Mouse (Mus musculus) lung, embryonic 15.5 days (tissue): ENCODE measurements around the gene Akirin2. TPM values are rescaled to one million over a fixed set of nuclear protein-coding genes. Genes with fewer than 3 reads are reported as not detected.

Experiments used
- ATAC-seq: fragments of 200-750 bp; cut with Nextera tagmentation; 2 replicates; pipeline ENCODE4 v1.8.0; 2017; ENCODE audit warnings: moderate number of reproducible peaks, borderline replicate concordance; ENCODE audit not compliant: low FRiP score, low TSS enrichment; ENCODE audit errors: extremely low read depth
- H3K27ac ChIP-seq: fragments of 300-500 bp; sonication (generic); 2 replicates; pipeline ENCODE4 v1.5.1; 2015; ENCODE audit warnings: moderate library complexity, mild to moderate bottlenecking, inconsistent platforms
- H3K27me3 ChIP-seq: fragments of 300-500 bp; sonication (generic); 2 replicates; pipeline ENCODE4 v1.6.1; 2015; ENCODE audit warnings: inconsistent platforms
- H3K36me3 ChIP-seq: fragments of 300-500 bp; sonication (generic); 2 replicates; pipeline ENCODE4 v1.6.1; 2015; ENCODE audit warnings: inconsistent platforms
- H3K4me1 ChIP-seq: fragments of 300-500 bp; sonication (generic); 2 replicates; pipeline ENCODE4 v1.6.1; 2015; ENCODE audit warnings: inconsistent platforms
- H3K4me2 ChIP-seq: fragments of 300-500 bp; sonication (generic); 2 replicates; pipeline ENCODE4 v1.6.1; 2015; ENCODE audit warnings: inconsistent platforms, mild to moderate bottlenecking, moderate library complexity
- H3K4me3 ChIP-seq: fragments of 300-500 bp; sonication (generic); 2 replicates; pipeline ENCODE4 v1.5.1; 2015; ENCODE audit warnings: mild to moderate bottlenecking, inconsistent platforms
- H3K9ac ChIP-seq: fragments of 300-500 bp; sonication (generic); 2 replicates; pipeline ENCODE4 v1.6.1; 2015; ENCODE audit warnings: inconsistent platforms
- H3K9me3 ChIP-seq: fragments of 300-500 bp; sonication (generic); 2 replicates; pipeline ENCODE4 v1.6.1; 2016; ENCODE audit warnings: inconsistent platforms
- WGBS: fragments of 180-500 bp; shearing (Covaris S2); methylation state at CpG from one replicate; pipeline ENCODE4 v1.1.7; 2015; 5-methylcytosine and 5-hydroxymethylcytosine counted together
- polyA plus RNA-seq: library from polyadenylated mRNA; unstranded; fragments of >200 nt; fragmentation: Nextera tagmentation; extraction: Ambion mirVana; gene quantifications from 2 replicates; pipeline ENCODE4 v1.2.1, GENCODE M21; 2015

Gene Akirin2
- polyA plus RNA-seq, 1 experiment from 2014 or later = 56.1 TPM

DNA sequence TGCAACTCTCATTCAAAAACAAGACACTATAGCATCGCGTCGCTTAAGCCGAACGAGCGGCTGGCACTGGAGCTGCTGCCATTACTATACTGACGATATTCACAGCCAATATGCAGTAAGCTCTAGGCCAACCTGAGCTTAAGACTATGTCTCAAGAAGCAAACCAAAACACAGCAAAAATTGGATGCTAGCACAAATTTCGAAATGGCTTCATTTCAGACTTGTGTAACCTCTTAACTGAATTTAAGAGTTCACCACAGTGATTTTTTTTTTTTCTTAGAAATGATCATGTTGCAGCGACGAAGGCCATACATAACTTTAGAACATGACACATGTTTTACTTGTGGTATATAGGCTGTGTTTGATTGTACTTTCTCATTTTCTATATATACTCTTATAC, 55.9 kb downstream of the Akirin2 start:
- H3K27me3 ChIP-seq = no peaks in the 10 kb centered on the region
- peaks cover 40% of the 10 kb centered on the region for H3K36me3 ChIP-seq
- ATAC-seq = no peak
- no peak overlapping the region for H3K4me2 ChIP-seq
- no peaks in the 10 kb centered on the region for H3K9me3 ChIP-seq
- no peaks in the 10 kb centered on the region for H3K4me1 ChIP-seq
- WGBS = 94% methylated on average over 10 of the region's 10 CpGs
- no peak overlapping the region for H3K27ac ChIP-seq
- no peak overlapping the region for H3K9ac ChIP-seq
- no peak overlapping the region for H3K4me3 ChIP-seq

GRCm38 (mm10) chr4:34613571-34614145, 62.9 kb downstream of the Akirin2 start:
- H3K27ac ChIP-seq = no peak overlapping the region
- no peak for ATAC-seq
- peak overlapping the region; percentile 89 for H3K9ac ChIP-seq
- peak overlapping the region; percentile 80 for H3K4me2 ChIP-seq
- peak overlapping the region; percentile 85 for H3K4me3 ChIP-seq
- peaks cover 22% of the 10 kb centered on the region for H3K4me1 ChIP-seq
- peaks cover 7% of the 10 kb centered on the region for H3K36me3 ChIP-seq
- 54% methylated on average over 6 of the region's 6 CpGs for WGBS
- no peaks in the 10 kb centered on the region for H3K9me3 ChIP-seq
- H3K27me3 ChIP-seq = no peaks in the 10 kb centered on the region

GRCm38 (mm10) chr4:34614630-34615094, 63.9 kb downstream of the Akirin2 start, which contains the start of the genes Orc3 and Rars2:
TSS of gene Orc3 (minus strand) at chr4:34614944.
TSS of gene Rars2 (plus strand) at chr4:34614957.
- under 1% methylated on average over 42 of the region's 42 CpGs for WGBS
- Histone ChIP-seq H3K27ac (peak within 1 kb of the TSS; percentile 87), H3K4me3 (peak within 1 kb of the TSS; percentile 85), H3K4me1 (peaks cover 22% of the 10 kb centered on the region), H3K9ac (peak within 1 kb of the TSS; percentile 89), H3K36me3 (peaks cover 2% of the 10 kb centered on the region; the same call in 1 of the 2 replicates), H3K27me3 (no peaks in the 10 kb centered on the region), H3K9me3 (no peaks in the 10 kb centered on the region), H3K4me2 (peak within 1 kb of the TSS; percentile 80)
- peak; percentile 99 for ATAC-seq

- Histone ChIP-seq H3K9ac (peak overlapping the region; percentile 89), H3K4me2 (peak overlapping the region; percentile 80), H3K4me3 (peak overlapping the region; percentile 85), H3K27me3 (no peaks in the 10 kb centered on the region), H3K36me3 (no peaks in the 10 kb centered on the region), H3K27ac (peak overlapping the region; percentile 87; the same call in 1 of the 2 replicates), H3K9me3 (no peaks in the 10 kb centered on the region), H3K4me1 (peaks cover 22% of the 10 kb centered on the region)
- 1% methylated on average over 13 of the region's 13 CpGs for WGBS
- ATAC-seq = 0 out of 2 replicates have a peak, but pooled peaks have one; percentile 16
Observed at GRCm38 (mm10) chr4:34615303-34615702, 64.6 kb downstream of the Akirin2 start.

- Histone ChIP-seq H3K27ac (no peak overlapping the region), H3K27me3 (no peaks in the 10 kb centered on the region), H3K4me3 (peak overlapping the region; percentile 85), H3K9ac (no peak overlapping the region), H3K4me2 (peak overlapping the region; percentile 80), H3K4me1 (peaks cover 22% of the 10 kb centered on the region), H3K36me3 (no peaks in the 10 kb centered on the region), H3K9me3 (no peaks in the 10 kb centered on the region)
- no peak for ATAC-seq
- WGBS = 67% methylated on average over 8 of the region's 8 CpGs
Observed at GRCm38 (mm10) chr4:34616146-34616545, 65.4 kb downstream of the Akirin2 start.

Other genes with a start within 250 kb of the Akirin2 start
- 84.7 and 93.2 TPM in 2 replicates for gene Orc3, start 64.0 kb downstream of the Akirin2 start, polyA plus RNA-seq
- gene Rars2, start 64.0 kb downstream of the Akirin2 start, polyA plus RNA-seq = 60.8 and 61.0 TPM in 2 replicates
- 51.3 and 58.8 TPM in 2 replicates for gene Slc35a1, start 136.5 kb downstream of the Akirin2 start, polyA plus RNA-seq
- 4.8 and 5.4 TPM in 2 replicates for gene Cfap206, start 179.3 kb downstream of the Akirin2 start, polyA plus RNA-seq
- not detected in 2 replicates for gene Gm136, start 205.3 kb downstream of the Akirin2 start, polyA plus RNA-seq
- gene Smim8, start 227.5 kb downstream of the Akirin2 start, polyA plus RNA-seq = 45.2 and 46.0 TPM in 2 replicates